ENCODE assay signal across 10 mouse cellular contexts in genomic region chr8:47947672-47948618, GRCm38 (mm10). TPM values are rescaled to one million over a fixed set of nuclear protein-coding genes. Genes with fewer than 3 reads are reported as not detected.
DNase-seq lines count a peak whose midpoint lies in the region; ATAC-seq lines count a peak whose summit lies in the region.
"Had no signal": no experiment of that assay in that cellular context is flagged by ENCODE, and none has a peak within 500 bp of the region (broad histone marks: within the 10 kb centered on the region; RNA-seq: fewer than 3 reads in every experiment).

No protein-coding gene starts in this region.

- no peaks in the 10 kb centered on the region for H3K9me3 ChIP-seq in forebrain, embryonic 12.5 days
- no peaks in the 10 kb centered on the region for H3K9me3 ChIP-seq in forebrain, embryonic 15.5 days
- H3K9me3 ChIP-seq in lung, embryonic 15.5 days = no peaks in the 10 kb centered on the region
- H3K9me3 ChIP-seq in embryonic facial prominence, embryonic 14.5 days (ENCODE audit: control insufficient read depth, low read length) = no peaks in the 10 kb centered on the region
- H3K9me3 ChIP-seq: embryonic facial prominence, embryonic 15.5 days had no signal

- H3K4me3 ChIP-seq in forebrain, embryonic 12.5 days (replicated peaks) = no peak overlapping the region
- H3K4me3 ChIP-seq in forebrain, embryonic 15.5 days = no peak overlapping the region
- H3K4me3 ChIP-seq in lung, embryonic 15.5 days = no peak overlapping the region
- no peak overlapping the region for H3K4me3 ChIP-seq in embryonic facial prominence, embryonic 14.5 days (ENCODE audit: low read depth, low read length)
- H3K4me3 ChIP-seq: embryonic facial prominence, embryonic 15.5 days had no signal

- no peaks in the 10 kb centered on the region for H3K27me3 ChIP-seq in forebrain, embryonic 12.5 days
- H3K27me3 ChIP-seq in forebrain, embryonic 15.5 days = no peaks in the 10 kb centered on the region
- H3K27me3 ChIP-seq in lung, embryonic 15.5 days = no peaks in the 10 kb centered on the region
- H3K27me3 ChIP-seq in embryonic facial prominence, embryonic 14.5 days (replicated peaks; ENCODE audit: control insufficient read depth, insufficient read depth, low read length) = no peaks in the 10 kb centered on the region
- H3K27me3 ChIP-seq: embryonic facial prominence, embryonic 15.5 days had no signal

- H3K4me1 ChIP-seq in forebrain, embryonic 12.5 days = 0 out of 2 replicates have a peak, but pooled peaks cover 5% of the 10 kb centered on the region
- peaks cover 6% of the 10 kb centered on the region; the same call in 1 of the 2 replicates for H3K4me1 ChIP-seq in forebrain, embryonic 15.5 days
- peaks cover 30% of the 10 kb centered on the region for H3K4me1 ChIP-seq in lung, embryonic 15.5 days
- peaks cover 8% of the 10 kb centered on the region; the same call in 1 of the 2 replicates for H3K4me1 ChIP-seq in embryonic facial prominence, embryonic 14.5 days (ENCODE audit: control insufficient read depth, insufficient read depth, low read length)
- H3K4me1 ChIP-seq: embryonic facial prominence, embryonic 15.5 days had no signal

- no peak overlapping the region for H3K9ac ChIP-seq in forebrain, embryonic 12.5 days
- no peak overlapping the region for H3K9ac ChIP-seq in forebrain, embryonic 15.5 days (replicated peaks)
- no peak overlapping the region for H3K9ac ChIP-seq in lung, embryonic 15.5 days
- H3K9ac ChIP-seq in embryonic facial prominence, embryonic 14.5 days (ENCODE audit: low read depth, low read length) = no peak overlapping the region
- H3K9ac ChIP-seq: embryonic facial prominence, embryonic 15.5 days had no signal

- 58% methylated on average over 19 of the region's 19 CpGs for WGBS in forebrain, embryonic 12.5 days
- 34% methylated on average over 19 of the region's 19 CpGs for WGBS in forebrain, embryonic 15.5 days
- WGBS in lung, embryonic 15.5 days = 60% methylated on average over 19 of the region's 19 CpGs
- WGBS in embryonic facial prominence, embryonic 14.5 days = 61% methylated on average over 19 of the region's 19 CpGs

- H3K27ac ChIP-seq in forebrain, embryonic 12.5 days = no peak overlapping the region
- H3K27ac ChIP-seq in forebrain, embryonic 15.5 days (replicated peaks) = no peak overlapping the region
- H3K27ac ChIP-seq in lung, embryonic 15.5 days = peak overlapping the region; percentile 37
- peak overlapping the region; percentile 24; the same call in 1 of the 2 replicates for H3K27ac ChIP-seq in embryonic facial prominence, embryonic 14.5 days (replicated peaks; ENCODE audit: low read depth, low read length)
- H3K27ac ChIP-seq: embryonic facial prominence, embryonic 15.5 days had no signal

- ATAC-seq in forebrain, embryonic 12.5 days (ENCODE audit: low FRiP score) = peak; percentile 45; the same call in 1 of the 2 replicates
- ATAC-seq in forebrain, embryonic 15.5 days (replicated peaks) = no peak
- ATAC-seq in lung, embryonic 15.5 days (ENCODE audit: borderline replicate concordance, extremely low read depth, low FRiP score, low TSS enrichment) = no peak
- ATAC-seq in embryonic facial prominence, embryonic 14.5 days (ENCODE audit: low read depth) = no peak; the same call in 1 of the 2 replicates
- peak; percentile 61 for ATAC-seq in monocyte, adult 5-6 weeks (replicated peaks; ENCODE audit: insufficient number of reproducible peaks, low FRiP score, low TSS enrichment, poor library complexity, severe bottlenecking)

- no peaks in the 10 kb centered on the region for H3K36me3 ChIP-seq in forebrain, embryonic 12.5 days (replicated peaks)
- H3K36me3 ChIP-seq in forebrain, embryonic 15.5 days = no peaks in the 10 kb centered on the region
- H3K36me3 ChIP-seq in lung, embryonic 15.5 days = no peaks in the 10 kb centered on the region
- no peaks in the 10 kb centered on the region for H3K36me3 ChIP-seq in embryonic facial prominence, embryonic 14.5 days (ENCODE audit: control insufficient read depth, insufficient read depth, low read length)
- H3K36me3 ChIP-seq: embryonic facial prominence, embryonic 15.5 days had no signal

- DNase-seq in lung, postnatal 10 days = no peak
- DNase-seq in embryonic facial prominence, embryonic 14.5 days (ENCODE audit: low spot score) = no peak
- no peak for DNase-seq in frontal cortex, postnatal 10 days (ENCODE audit: low spot score in 2 of 2)
- no peak for DNase-seq in kidney, postnatal 10 days
- DNase-seq: adrenal gland, adult 8-10 months had no signal

- no peak overlapping the region for H3K4me2 ChIP-seq in forebrain, embryonic 12.5 days
- H3K4me2 ChIP-seq in forebrain, embryonic 15.5 days (replicated peaks) = no peak overlapping the region
- H3K4me2 ChIP-seq in lung, embryonic 15.5 days = peak overlapping the region; percentile 7; the same call in 1 of the 2 replicates
- no peak overlapping the region for H3K4me2 ChIP-seq in embryonic facial prominence, embryonic 14.5 days (ENCODE audit: low read depth, low read length)
- H3K4me2 ChIP-seq: embryonic facial prominence, embryonic 15.5 days had no signal

RNA-seq across cellular contexts. Expression of gene Wwc2, which starts 42.8 kb away (rescaled TPM):
- 8.8 and 9.1 TPM in 2 replicates for polyA plus RNA-seq in forebrain, embryonic 12.5 days (2016; fragmentation: Nextera tagmentation; extraction: Ambion mirVana)
- 4.1 and 4.2 TPM in 2 replicates for polyA plus RNA-seq in forebrain, embryonic 15.5 days (2015; fragmentation: Nextera tagmentation; extraction: Ambion mirVana)
- 13.0 and 13.9 TPM in 2 replicates for polyA plus RNA-seq in lung, embryonic 15.5 days (2015; fragmentation: Nextera tagmentation; extraction: Ambion mirVana)
- 12.5 and 12.7 TPM in 2 replicates for polyA plus RNA-seq in embryonic facial prominence, embryonic 14.5 days (2014; fragmentation: Nextera tagmentation; extraction: Ambion mirVana)
- 1.1 to 3.0 TPM (median 2.9 TPM) in 3 replicates for total RNA-seq in monocyte, adult 5-6 weeks (2017)

Comparison
In these comparisons a context has a peak if more than half of its experiments do, and no peak if none do; other contexts are left out.
1. ATAC-seq: peak in forebrain, embryonic 12.5 days (single experiment) and monocyte, adult 5-6 weeks (single experiment); none in forebrain, embryonic 15.5 days (single experiment), lung, embryonic 15.5 days (single experiment) and embryonic facial prominence, embryonic 14.5 days (single experiment).
2. H3K27ac ChIP-seq: peak in lung, embryonic 15.5 days (single experiment) and embryonic facial prominence, embryonic 14.5 days (single experiment); none in forebrain, embryonic 12.5 days (single experiment) and forebrain, embryonic 15.5 days (single experiment).